Mouse (Mus musculus) liver, adult 2 months (tissue): Measurements from ENCODE around the gene Galnt11. TPM values are rescaled to one million over a fixed set of nuclear protein-coding genes. Genes with fewer than 3 reads are reported as not detected.
"Not testable (repeated sequence)": the region's sequence is repeated elsewhere in the genome, so short reads cannot be mapped to it uniquely, and the experiment has no call there.

Experiments used
- DNase-seq: peaks from one replicate; pipeline ENCODE4 v3.0.0-alpha.2; 2011; ENCODE audit warnings: low read depth, low spot score; ENCODE audit errors: extremely low read depth
- H3K27ac ChIP-seq: fragments of 200-500 bp; replicated peaks from 2 replicates; pipeline ENCODE4 v1.5.1; 2012; ENCODE audit warnings: low read depth, mild to moderate bottlenecking, control low read depth, inconsistent platforms, low read length; ENCODE audit not compliant: insufficient read depth
- H3K27me3 ChIP-seq: fragments of 200-500 bp; 2 replicates; pipeline ENCODE4 v1.6.1; 2012; ENCODE audit warnings: mild to moderate bottlenecking, moderate library complexity, low read length, inconsistent platforms; ENCODE audit not compliant: control insufficient read depth, insufficient read depth
- H3K36me3 ChIP-seq: fragments of 200-500 bp; 2 replicates; pipeline ENCODE4 v1.6.1; 2012; ENCODE audit warnings: low read length, inconsistent platforms; ENCODE audit not compliant: control insufficient read depth, insufficient read depth
- H3K4me1 ChIP-seq: fragments of 200-500 bp; 2 replicates; pipeline ENCODE4 v1.6.1; 2011; ENCODE audit warnings: low read length; ENCODE audit not compliant: control insufficient read depth, insufficient read depth
- H3K4me3 ChIP-seq: fragments of 200-500 bp; 2 replicates; pipeline ENCODE4 v1.5.1; 2011; ENCODE audit warnings: low read depth, mild to moderate bottlenecking, control low read depth, low read length, moderate library complexity; ENCODE audit not compliant: insufficient read depth
- H3K79me2 ChIP-seq: fragments of 200-500 bp; 2 replicates; pipeline ENCODE4 v1.6.1; 2012; ENCODE audit warnings: inconsistent platforms, mild to moderate bottlenecking, low read length, moderate library complexity; ENCODE audit not compliant: control insufficient read depth, insufficient read depth
- H3K9ac ChIP-seq: fragments of 200-500 bp; 2 replicates; pipeline ENCODE4 v1.6.1; 2012; ENCODE audit warnings: low read depth, mild to moderate bottlenecking, control low read depth, inconsistent platforms, low read length
- CTCF ChIP-seq: fragments of 200-500 bp; IDR thresholded peaks from 2 replicates; pipeline ENCODE4 v1.5.1; 2011; ENCODE audit warnings: low read depth, low read length, control low read depth
- POLR2A ChIP-seq: fragments of 200-500 bp; IDR thresholded peaks from 2 replicates; pipeline ENCODE4 v1.6.1; 2011; ENCODE audit warnings: low read length, control low read depth; ENCODE audit not compliant: insufficient read depth; ENCODE audit errors: extremely low read depth
- WGBS: fragments of 180-500 bp; shearing (Covaris S2); methylation state at CpG from one replicate; pipeline ENCODE4 v1.1.7; 2018; 5-methylcytosine and 5-hydroxymethylcytosine counted together
- polyA plus RNA-seq: library from polyadenylated mRNA; depleted of rRNA; stranded (reverse); fragments of >200 nt; gene quantifications from 2 replicates; pipeline ENCODE4 v1.2.3, GENCODE M21; 2012
- total RNA-seq: library from RNA; depleted of rRNA; stranded (reverse); fragments of >200 nt; gene quantifications from 2 replicates; pipeline ENCODE4 v1.2.3, GENCODE M21; 2014

Gene Galnt11
- total and polyA plus RNA-seq, 2 experiments: 7.0 to 16.2 TPM

- WGBS: 87% methylated on average over 6 of the region's 6 CpGs
- H3K27ac ChIP-seq: no peak overlapping the region
- H3K79me2 ChIP-seq: no peaks in the 10 kb centered on the region
These were observed 6.7 kb upstream of the Galnt11 start for GRCm38 (mm10) chr5:25215006-25215405.

DNA sequence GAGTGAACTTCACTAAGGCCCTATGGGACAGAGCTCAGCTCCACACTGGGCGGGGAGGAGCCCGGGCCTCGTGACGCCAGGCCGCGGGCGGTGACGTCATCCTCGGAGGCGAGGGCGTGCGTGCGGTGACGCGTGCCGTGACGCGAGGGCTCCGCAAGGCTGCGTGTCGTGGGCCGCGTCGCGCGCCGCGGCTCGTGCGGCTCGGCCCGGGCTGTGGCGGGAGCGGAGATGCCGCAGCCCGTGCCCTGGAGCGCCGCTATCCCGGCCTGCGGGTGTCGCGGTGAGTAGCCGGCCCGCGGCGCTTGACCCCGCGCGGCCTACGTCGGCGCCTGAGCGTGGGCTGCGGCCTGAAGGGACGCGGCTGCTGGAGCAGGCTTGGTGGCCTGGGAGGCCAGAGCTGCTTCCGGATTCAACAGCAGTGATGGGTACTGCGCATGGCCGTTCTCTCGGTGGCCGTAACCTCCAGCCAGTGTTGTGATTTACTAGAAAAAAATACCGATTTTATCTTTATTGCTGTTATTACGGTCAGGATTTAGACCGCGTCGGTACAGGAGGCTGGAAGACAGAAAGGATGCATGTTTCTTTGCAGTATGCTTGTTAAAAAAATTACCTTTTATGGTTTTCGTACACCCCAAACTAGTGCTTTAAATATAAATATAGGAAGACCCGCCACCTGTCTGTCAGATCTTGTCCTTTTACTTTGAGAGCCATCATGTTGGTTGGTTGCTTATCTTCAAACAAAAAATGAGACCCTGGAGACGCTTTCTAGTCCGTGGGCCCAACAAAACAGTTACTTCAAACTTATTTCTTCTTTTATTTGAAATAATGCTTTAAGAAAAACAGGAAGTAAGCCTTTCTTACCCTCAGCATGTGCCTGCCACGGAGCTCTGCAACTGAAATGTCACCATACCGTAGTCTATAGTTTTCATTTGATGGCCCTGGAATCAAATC lies 1.3 kb downstream of the Galnt11 start, which contains the start of gene E130116L18Rik:
Gene E130116L18Rik, minus strand, starts transcription at position 402 of the 951 bp plus-strand sequence.
- Histone ChIP-seq H3K36me3 (no peaks in the 10 kb centered on the region), H3K4me3 (peak within 1 kb of the TSS; percentile 96), H3K9ac (peak within 1 kb of the TSS; percentile 97), H3K4me1 (peaks cover 1% of the 10 kb centered on the region; the same call in 1 of the 2 replicates), H3K27me3 (no peaks in the 10 kb centered on the region), H3K79me2 (peaks cover 8% of the 10 kb centered on the region; the same call in 1 of the 2 replicates), H3K27ac (peak within 1 kb of the TSS; percentile 54; the same call in 1 of the 2 replicates)
- TF ChIP-seq CTCF (no peak), POLR2A (0 out of 2 replicates have a peak, but pooled peaks have one; percentile 52)
- DNase-seq: peak; percentile 70
- 1% methylated on average over 72 of the region's 72 CpGs for WGBS

More at GRCm38 (mm10) chr5:25215006-25215405, 6.7 kb upstream of the Galnt11 start:
- no peaks in the 10 kb centered on the region for H3K27me3 ChIP-seq
- no peak for TF ChIP-seq CTCF
- no peak for TF ChIP-seq POLR2A
- no peaks in the 10 kb centered on the region for H3K36me3 ChIP-seq
- no peak for DNase-seq
- H3K4me1 ChIP-seq: no peaks in the 10 kb centered on the region
- no peak overlapping the region for H3K9ac ChIP-seq
- H3K4me3 ChIP-seq: no peak overlapping the region

DNA sequence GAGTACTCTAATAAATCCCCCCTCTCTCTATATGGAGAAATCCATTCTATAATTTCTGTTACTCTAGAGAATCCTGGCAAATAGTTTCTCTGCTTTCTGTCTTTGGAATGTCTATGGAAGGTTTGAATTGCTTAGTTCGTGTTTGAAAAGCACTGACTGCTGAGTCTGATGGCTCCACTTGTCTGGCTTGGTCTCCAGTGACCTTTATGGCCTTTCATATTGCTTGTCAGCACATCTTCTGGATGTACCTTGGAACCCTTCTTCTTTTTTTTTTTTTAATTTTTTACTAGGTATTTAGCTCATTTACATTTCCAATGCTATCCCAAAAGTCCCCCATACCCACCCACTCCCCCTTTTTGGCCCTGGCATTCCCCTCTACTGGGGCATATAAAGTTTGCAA lies 2.7 kb downstream of the Galnt11 start:
- not testable (repeated sequence) for H3K27me3 ChIP-seq, H3K4me1 ChIP-seq, DNase-seq, H3K4me3 ChIP-seq, H3K36me3 ChIP-seq, H3K9ac ChIP-seq, H3K27ac ChIP-seq
- WGBS: 73% methylated on average over 1 of the region's 1 CpGs
- peaks cover 15% of the 10 kb centered on the region; the same call in 1 of the 2 replicates for H3K79me2 ChIP-seq

- Histone ChIP-seq H3K4me1 (peaks cover 4% of the 10 kb centered on the region), H3K27me3 (no peaks in the 10 kb centered on the region), H3K36me3 (peaks cover 5% of the 10 kb centered on the region; the same call in 1 of the 2 replicates), H3K79me2 (no peaks in the 10 kb centered on the region), H3K4me3 (no peak overlapping the region), H3K27ac (no peak overlapping the region), H3K9ac (no peak overlapping the region)
- DNase-seq: no peak
- 83% methylated on average over 6 of the region's 6 CpGs for WGBS
- TF ChIP-seq CTCF: no peak
- TF ChIP-seq POLR2A: no peak
These were observed 21.4 kb downstream of the Galnt11 start for GRCm38 (mm10) chr5:25243101-25243500.

GRCm38 (mm10) chr5:25245806-25246472 lies 24.2 kb downstream of the Galnt11 start:
- no peak overlapping the region for H3K4me3 ChIP-seq
- H3K9ac ChIP-seq: no peak overlapping the region
- peaks cover 5% of the 10 kb centered on the region; the same call in 1 of the 2 replicates for H3K36me3 ChIP-seq
- no peaks in the 10 kb centered on the region for H3K27me3 ChIP-seq
- peaks cover 4% of the 10 kb centered on the region for H3K4me1 ChIP-seq
- peak overlapping the region; percentile 16; the same call in 1 of the 2 replicates for H3K27ac ChIP-seq
- DNase-seq: peak; percentile 62
- TF ChIP-seq CTCF (no peak), POLR2A (no peak)
- WGBS: 79% methylated on average over 10 of the region's 10 CpGs
- no peaks in the 10 kb centered on the region for H3K79me2 ChIP-seq
